Mouse (Mus musculus) layer of hippocampus, postnatal 14 days (tissue): Measurements from ENCODE around the gene Ube2b. TPM values are rescaled to one million over a fixed set of nuclear protein-coding genes. Genes with fewer than 3 reads are reported as not detected.

ENCODE experiments used
- DNase-seq, 2 experiments: peaks; one replicate each; pipeline ENCODE4 v3.0.0; 2021 to 2022; ENCODE audit warnings: low spot score in 2 of 2, mixed read lengths in 1 of 2
- long read RNA-seq, 2 experiments: library from polyadenylated mRNA; stranded (forward); transcript quantifications; one replicate each; pipeline ENCODE4 v2.0.0; 2021
- total RNA-seq, 2 experiments: library from RNA; stranded (reverse); gene quantifications; 2 replicates each; pipeline ENCODE4 v1.2.3; 2021

Gene Ube2b
- total RNA-seq, result 100 to 1,000 TPM; 166 to 171 TPM
- long read RNA-seq, experiment 1, transcript Ube2b-201 (6 exons, 1,792 nt), result major isoform, 38 of 52 reads
- long read RNA-seq, experiment 1, transcript Ube2b-202 (7 exons, 585 nt), result minor isoform, 7 of 52 reads
- long read RNA-seq, experiment 1, partial matches to known transcripts, result 1 of 52 reads
- long read RNA-seq, experiment 1, other reads (novel, unspliced or antisense), result 6 of 52 reads
- long read RNA-seq, experiment 2, transcript Ube2b-201 (6 exons, 1,792 nt), result major isoform, 62 of 85 reads
- long read RNA-seq, experiment 2, transcript Ube2b-202 (7 exons, 585 nt), result minor isoform, 9 of 85 reads
- long read RNA-seq, experiment 2, partial matches to known transcripts, result 2 of 85 reads
- long read RNA-seq, experiment 2, other reads (novel, unspliced or antisense), result 12 of 85 reads

DNA sequence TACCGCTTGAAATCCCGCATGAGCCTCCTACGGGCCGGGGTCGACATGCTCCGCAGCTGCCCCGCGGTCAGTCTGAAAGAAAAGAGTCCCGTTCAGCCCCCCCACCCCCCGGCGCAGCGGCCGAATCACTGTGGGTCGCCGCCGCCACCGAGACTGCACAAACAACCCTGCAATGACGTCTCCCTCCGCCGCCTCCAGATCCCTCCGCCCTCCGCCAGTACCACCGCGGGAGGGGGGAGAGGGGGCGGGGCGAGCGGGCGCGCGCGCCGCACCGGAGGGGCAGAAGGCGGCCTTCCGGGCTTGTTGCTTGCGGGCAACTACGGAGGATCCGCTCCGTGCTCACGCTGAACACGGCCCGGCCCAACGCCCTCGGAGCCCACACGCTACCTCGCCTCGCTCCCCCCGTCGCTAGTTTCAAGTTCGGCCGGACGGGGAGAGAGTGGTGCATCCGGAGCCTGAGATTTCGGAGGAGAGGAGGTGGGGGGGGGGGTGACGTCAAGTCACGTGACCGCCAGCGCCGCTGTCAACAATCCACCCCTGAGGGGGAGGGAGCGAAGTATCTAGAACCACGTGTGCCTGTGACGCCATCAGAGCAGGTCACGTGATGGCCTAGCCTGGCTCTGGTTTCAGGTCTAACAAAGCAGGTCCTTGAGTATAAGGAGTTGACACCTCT, at the start of gene Ube2b:
Ube2b (minus strand) TSS at position 473 of the 673 bp plus-strand sequence.
- peak; percentile 95 to 97 for DNase-seq

DNA sequence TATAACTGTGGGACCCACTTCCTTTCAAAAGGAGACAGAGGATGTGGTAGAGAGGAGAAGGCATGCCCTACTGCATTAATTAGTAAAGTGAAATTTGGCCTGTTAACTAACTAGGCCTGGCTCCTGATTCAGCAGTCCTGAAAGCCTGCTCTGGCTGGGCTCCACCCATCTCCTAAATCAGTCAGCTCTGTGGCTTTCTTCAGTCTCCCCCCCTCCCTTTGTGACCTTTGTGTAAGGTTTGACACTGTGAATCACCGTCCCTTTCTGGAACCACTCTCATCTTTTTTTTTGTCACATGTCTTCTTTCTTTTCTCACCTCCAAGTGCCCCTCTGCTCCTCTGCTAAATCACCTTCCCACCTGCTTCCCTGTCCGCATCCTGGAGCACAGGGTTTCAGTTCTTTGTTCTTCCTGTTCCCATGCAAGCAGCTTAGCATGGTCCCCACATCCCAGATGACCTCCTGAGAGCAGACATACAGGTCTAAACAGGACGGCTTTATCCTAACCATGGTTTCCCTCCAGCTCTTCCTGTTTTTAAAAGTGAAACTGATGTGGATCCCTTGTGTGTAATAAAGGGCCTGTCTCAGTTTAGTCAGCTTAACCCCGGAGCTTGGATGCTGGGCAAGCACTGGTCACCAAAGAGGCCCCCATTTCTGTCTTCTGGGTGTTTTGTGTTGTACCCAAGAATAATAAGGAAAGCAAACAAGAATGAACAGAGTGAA, 46.0 kb upstream of the Ube2b start:
- no peak for DNase-seq

DNA sequence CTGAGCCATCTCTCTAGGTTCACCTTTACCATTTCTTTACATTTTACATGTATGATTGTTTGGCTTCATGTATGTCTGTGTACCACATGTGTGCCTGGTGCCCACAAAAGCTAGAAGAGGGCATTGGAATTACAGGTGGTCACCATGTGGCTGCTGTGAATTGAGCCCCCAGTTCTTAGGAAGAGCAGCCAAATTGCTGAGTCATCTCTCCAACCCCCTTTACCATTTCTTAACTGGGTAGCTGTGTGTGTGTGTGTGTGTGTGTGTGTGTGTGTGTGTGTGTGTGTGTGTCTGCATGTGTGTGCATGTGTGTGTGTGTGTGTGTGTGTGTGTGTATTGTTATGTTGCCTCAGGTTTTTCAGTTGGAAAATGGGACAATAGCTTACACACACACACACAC, 43.6 kb upstream of the Ube2b start:
- DNase-seq, result no peak

DNA sequence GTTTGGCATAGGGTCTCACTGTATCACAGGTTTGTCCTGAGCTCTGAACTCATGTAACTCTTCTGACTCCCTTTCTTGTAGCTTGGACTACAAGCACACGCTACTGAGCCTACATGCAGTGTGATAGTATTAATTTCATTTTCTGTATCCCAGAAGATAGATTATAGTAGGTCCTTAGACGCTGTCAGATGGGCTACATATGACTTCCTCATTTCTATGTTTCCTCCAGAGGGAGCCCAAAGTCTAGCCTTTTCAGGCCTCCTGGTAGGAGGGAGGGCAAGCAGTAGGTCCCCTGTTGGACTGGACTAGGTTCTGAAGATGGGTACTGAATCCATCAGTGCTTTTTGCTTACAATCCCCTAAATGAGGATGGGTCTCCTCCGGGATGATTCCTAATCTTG, 42.7 kb upstream of the Ube2b start:
- no peak for DNase-seq

DNA sequence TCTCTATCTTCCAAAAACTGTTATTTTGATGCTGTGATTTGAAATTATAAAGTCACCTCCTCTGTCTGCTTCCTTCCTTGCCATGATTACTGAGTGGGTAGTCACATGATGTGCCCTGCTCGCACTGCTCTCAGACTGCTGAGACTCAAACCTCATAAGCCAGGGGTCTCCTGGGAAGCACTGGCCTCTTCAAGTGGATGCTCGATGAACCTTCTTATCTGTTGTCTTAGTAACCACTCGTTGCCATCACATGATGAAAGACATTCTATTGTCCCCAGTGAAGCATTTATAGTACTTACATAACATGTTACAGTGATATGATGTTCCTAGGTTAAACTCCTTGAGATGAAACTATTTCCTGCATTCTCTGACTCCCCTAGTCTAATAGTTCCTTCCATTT, 37.1 kb upstream of the Ube2b start:
- no peak for DNase-seq

DNA sequence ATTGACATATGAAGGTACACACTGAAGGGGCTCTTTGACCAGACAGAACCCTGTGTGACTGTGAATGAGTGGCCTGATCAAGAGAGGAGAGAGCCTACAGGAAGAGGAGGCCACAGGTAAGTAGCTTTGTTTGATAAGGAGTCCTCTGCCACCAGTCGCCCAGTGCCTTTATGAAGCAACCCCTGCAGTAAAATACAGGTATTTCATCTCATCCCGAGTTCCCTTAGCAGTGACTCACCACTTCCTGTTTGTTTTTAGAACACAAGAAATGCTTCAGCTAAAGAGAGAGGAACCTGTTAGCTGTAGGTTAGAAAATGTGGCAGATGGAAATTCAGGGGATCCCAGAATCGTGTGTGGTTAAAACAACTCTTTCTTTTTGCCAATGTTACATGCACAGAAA, 35.3 kb upstream of the Ube2b start:
- DNase-seq, result no peak

DNA sequence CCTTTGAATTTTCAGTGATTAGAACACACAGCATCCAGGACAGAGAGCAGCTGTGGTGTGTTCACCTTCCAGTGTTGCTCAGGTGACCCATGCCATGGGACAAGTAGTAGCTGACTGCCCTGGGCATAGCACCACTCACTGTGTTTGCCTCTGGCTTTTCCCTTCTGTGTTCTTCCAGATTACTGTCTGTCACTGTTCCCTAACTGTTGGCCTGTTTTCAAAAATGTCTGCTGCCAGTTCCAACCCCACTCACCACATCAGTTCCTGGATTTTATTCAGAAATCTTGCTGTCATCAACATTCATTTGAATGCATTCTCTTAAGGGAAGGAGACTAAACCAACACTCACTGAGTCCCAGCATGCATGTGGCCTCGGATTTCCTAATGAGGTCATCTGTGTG, 33.4 kb upstream of the Ube2b start:
- peak; percentile 36 to 70 for DNase-seq

DNA sequence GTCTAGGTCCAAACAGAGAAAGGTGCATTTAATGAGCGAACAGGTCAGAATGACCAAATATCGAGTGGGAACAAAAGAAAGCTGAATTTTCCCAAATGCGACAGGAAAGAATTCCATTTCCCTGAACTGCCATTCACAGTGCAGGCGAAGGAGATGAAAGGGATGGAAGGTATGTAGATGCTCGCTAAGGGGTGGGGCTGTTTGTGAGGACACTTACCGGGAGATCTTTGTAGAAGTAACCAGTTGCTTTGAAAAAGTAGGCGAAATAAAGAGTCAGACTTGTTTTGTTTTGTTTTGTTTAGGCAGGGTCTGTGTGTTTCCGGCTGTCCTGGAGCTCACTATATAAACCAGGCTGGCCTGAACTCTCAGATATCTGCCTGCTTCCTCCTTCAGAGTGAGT, 31.8 kb upstream of the Ube2b start:
- no peak for DNase-seq

DNA sequence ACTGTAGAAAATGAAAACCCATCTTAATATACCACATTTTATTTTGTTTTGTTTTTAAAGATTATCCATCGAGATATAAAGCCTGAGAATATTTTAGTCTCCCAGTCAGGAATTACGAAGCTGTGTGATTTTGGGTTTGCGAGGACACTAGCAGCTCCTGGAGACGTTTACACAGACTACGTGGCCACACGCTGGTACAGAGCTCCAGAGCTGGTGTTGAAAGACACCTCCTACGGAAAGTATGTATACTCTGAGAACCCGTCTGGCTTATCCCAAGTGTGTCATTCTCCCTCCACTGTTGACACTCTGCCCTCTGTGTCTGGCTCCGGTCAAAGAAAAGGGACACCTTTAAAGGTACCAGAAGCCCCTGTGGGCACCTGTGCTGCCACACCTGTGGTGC, 17.7 kb upstream of the Ube2b start:
- DNase-seq, result no peak

DNA sequence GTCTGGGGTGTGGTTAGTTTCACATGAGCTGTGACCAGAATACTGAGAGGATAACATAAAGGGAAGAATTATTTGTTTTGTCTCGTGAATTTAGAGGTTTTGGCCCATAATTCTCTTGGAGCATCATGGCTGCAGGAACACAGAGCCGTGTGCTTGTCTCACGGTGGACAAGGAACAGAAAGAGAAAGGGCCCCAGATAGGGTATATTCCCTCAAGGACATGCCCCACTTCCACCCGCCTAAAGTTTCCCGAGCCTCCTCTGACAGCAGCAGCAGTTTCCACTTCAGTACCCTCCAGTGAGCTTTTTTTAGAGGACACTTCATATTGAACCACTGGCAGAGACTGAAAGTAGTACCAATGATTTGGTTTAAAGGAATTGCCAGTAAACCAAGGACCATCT, 11.0 kb upstream of the Ube2b start:
- DNase-seq, result no peak

DNA sequence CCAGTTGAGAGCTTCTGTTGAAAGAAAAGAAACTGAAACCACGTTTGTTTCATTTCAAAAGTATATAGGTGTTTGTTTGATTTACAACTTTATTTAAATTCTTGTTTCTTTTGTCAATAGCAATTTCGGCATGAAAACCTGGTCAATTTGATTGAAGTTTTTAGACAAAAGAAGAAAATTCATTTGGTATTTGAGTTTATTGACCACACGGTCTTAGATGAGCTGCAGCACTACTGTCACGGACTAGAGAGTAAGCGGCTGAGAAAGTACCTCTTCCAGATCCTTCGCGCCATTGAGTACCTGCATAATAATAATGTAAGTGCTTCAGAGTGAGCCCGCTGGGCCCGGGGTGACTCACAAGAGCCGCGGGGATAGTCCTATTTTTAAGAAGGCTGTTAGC, 10.4 kb upstream of the Ube2b start:
- DNase-seq, result no peak

DNA sequence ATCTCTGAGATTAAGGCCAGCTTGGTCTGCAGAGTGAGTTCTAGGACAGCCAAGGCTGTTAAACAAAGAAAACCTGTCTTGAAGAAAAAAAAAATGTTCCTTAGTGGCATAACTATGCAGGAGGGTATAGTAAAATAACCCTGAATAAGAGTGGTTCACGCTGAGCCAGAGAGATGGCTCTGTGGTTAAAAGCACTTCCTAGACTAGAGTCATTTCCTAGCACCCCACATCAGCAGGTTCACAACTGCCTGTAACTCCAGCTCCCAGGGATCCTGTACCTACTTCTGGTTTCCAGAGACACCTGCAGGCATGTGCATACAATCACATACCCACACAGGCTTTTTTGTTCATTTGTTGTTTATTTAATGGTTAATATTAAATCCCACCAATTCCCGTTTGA, 5.0 kb upstream of the Ube2b start:
- DNase-seq, result no peak

DNA sequence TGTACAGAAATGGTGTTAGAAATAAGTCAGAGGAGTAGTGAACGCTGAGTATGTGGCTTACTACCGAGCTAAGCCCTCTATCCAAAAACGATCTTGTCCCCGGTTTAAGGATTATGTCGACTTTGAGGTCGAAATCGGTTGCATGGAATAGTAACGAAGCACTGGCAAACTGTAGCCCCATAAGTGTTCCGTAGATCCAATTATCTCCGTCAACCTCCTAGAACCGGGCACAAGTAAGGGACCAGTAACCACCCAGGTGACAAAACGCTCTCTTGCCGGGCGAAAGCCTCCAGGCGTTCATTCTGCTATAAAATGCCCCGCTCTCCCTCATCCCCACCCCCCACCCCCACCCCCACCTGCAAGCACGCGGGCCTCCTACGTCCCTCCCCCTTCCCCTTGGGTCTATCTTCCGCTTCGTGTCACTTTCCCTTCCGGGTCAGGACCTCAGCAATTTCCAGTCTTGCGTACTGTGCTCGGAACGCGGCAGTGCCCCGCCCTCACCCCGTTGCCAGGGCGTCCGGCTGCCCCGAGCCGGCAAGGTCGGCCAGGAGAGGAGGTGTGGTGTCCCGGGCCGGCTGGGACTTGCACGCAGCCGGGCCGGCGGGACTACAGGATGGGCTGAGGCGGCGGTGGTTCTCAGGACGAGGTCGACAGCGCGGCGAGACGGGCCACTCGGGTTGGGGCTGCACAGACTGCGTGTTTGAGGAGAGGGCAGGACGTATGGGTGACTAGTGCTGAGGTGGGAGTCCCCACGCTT, 3.4 kb upstream of the Ube2b start, which contains the start of gene Cdkl3:
Cdkl3 (plus strand) TSS at position 450 of the 757 bp plus-strand sequence.
- peak; percentile 83 to 92 for DNase-seq

DNA sequence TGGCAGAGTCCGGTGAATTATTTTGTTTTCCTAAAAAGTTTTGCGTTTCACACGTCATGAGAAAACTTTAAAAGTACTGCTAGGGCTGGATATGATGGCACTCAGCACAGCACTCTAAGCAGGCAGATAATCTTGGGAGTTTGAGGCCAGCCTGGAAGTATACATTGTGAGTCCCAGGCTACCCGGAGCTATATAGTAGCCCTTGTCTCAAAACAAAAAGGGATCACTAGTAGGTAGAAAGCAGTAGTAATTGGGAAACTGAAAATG, 2.9 kb upstream of the Ube2b start:
- no peak for DNase-seq

DNA sequence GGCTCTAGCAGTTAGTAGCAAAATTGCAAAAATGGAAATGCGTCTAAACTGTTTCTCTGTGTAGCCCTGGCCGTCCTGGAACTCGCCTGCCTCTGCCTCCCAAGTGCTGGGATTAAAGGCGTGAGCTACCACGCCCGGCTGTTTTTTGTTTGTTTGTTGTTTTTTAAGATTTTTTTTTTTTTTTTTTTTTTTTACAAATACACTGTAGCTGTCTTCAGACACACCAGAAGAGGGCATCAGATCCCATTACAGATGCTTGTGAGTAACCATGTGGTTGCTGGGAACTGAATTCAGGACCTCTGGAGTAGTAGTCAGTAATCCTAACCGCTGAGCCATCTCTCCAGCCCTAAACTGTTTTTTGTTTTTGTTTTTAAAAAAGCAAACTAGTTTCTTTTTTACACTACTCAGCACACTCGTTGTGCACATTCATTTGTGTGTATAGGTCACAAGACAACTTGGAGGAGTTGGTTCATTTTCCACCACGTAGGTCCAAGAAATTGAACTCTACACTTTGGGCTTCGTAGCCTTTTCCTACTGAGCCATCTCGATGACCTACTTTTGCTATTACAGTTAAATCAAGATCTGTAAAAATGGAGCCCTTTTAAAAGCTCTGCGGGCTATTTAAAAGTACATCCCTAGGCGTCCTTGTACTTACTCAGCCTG, 2.4 kb upstream of the Ube2b start:
- no peak for DNase-seq

DNA sequence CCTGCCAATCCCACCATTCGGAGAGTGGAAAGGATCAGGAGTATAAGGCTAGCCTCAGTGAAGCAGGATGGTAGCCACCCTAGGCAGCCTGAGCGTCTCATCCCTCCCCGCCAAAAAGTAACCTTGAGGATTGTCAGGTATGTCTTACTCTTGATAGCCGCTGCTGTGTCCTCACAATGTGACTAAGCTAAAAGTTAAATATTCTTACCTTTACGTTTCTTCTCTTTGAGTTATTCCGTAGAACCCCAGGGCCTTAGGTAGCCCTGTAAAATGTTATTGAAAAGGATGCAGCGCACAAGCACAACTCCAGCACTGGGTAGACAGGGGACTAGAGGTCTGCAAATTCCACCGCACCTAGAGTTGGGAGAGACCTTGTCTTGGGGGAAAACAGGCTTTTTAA, 1.3 kb upstream of the Ube2b start:
- no peak for DNase-seq

DNA sequence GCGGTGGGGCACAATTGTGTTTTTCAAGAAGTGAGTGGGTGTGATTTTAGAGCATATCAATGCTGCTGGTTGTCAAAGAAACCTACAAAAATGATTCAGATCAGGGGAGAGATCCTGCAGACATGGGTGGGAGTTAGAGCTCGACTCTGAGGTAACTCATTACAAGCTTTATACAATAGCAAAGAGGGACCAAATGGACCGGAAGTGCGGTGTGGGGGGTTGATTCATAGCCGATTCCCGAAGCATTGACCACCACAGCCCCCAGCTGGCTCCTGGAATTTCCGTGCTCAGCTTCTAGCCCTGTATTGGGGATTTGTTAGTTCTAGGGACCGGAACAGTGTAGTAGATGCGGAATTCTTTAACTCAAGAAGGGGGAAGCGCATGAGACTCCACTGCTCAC, 779 bp upstream of the Ube2b start:
- no peak for DNase-seq

DNA sequence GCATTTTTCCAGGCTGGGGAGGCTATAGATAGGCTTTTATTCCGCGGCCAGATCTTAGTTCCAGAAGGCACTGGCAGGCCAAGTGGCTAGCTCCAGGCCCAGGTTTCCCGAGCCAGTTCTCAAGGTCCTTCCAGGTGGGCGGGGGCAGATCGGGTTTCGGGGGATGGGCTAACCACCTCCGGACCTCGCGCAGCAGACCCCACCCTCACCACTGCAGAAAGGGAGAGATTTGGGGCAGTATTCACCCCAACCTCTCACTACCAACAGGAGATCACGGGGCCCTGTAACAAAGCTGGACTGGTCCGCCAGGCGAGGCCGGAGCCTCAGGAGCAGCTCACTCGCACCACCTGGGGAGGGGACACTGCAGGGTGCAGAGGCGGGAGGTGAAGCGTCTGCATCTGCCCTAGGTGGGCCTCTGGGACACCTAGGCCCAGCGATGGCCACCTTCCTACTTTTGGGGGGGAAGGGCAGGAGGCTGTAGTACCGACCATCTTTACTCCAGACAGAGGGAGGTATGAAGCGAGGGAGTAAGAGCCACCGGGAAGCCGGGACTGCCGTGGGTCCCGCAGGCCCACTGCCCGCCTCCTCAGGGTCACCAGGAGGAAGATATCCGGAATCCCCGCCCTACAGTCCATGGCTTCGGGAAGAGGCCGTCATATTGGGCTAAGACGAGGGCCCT, 812 bp downstream of the Ube2b start:
- peak in 1 of 2 experiments; percentile 40 for DNase-seq

DNA sequence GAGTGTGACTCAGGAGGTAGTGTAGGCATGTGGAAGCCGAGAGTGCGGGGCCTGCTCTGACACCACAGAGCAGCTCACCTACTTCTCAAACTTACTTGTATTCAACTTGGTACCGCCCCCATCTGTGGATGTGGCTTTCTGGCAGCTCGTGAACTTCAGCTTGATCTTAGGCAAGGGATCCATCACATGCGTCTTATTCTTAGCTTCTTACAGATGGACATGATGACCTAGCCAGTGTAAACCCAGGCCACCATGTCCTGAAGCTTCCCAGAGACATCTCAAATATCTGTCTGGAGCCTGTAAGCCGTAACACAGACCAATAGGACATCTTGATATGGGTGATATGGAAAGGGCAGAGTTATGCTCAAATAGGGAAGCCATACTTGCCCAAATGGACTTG, 28.9 kb downstream of the Ube2b start:
- DNase-seq, result no peak

DNA sequence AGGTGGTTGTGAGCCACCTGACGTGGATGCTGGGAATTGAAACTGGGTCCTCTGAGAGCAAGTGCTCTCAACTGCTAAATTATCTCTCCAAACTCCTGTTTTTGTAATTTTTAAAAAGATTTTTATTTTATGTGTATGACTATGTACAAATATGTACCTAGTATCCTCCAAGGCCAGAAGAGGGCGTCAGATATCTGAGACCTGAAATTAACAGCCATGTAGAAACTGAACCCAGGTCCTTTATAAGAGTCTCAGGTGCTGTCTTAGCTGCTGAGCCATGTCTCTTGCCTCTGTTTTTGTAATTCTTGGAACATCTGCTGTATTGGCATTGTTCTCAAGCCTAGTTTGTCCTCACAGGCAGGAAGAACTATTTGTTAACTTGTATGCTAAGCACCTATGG, 31.1 kb downstream of the Ube2b start:
- no peak for DNase-seq

DNA sequence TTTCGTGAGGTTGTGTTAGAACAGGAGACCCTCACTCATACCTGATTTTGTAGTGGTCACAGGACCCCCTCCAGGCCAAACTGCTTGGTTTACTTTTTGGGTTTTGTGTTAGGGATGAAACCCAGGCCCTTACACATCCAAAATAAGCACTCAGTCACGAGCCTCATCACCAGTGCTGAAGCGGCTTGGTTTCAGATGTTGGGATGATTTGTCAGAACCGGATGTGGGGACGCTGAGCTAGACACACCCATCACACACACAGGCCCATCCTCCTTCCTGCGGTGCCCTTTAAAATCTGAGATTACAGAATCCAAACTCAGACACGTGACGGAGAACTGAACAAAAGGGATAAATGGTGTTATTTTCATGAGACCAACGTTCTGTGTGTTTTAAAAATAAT, 31.7 kb downstream of the Ube2b start:
- DNase-seq, result no peak
